Mouse (Mus musculus): ENCODE measurements around the gene Igsf21. TPM values are rescaled to one million over a fixed set of nuclear protein-coding genes. Genes with fewer than 3 reads are reported as not detected.
A peak's percentile ranks its signal among the peaks of the same experiment; 100 is the strongest.

Gene Igsf21
- polyA plus RNA-seq, 1 experiment from 2014 or later, result 64.4 TPM

- no peaks in the 10 kb centered on the region for H3K9me3 ChIP-seq (ENCODE audit: control insufficient read depth, low read length)
- H3K4me3 ChIP-seq (replicated peaks; ENCODE audit: low read length), result no peak overlapping the region
- H3K4me2 ChIP-seq (replicated peaks), result no peak overlapping the region
- no peak overlapping the region for H3K9ac ChIP-seq
- 91% methylated on average over 10 of the region's 10 CpGs for WGBS
- H3K27ac ChIP-seq, result no peak overlapping the region
- no peaks in the 10 kb centered on the region for H3K27me3 ChIP-seq (ENCODE audit: control insufficient read depth, insufficient read depth, low read length)
- DNase-seq (ENCODE audit: low spot score) (no peak), ATAC-seq (ENCODE audit: low FRiP score) (no peak)
- H3K36me3 ChIP-seq (replicated peaks; ENCODE audit: control insufficient read depth, insufficient read depth), result no peaks in the 10 kb centered on the region
- H3K4me1 ChIP-seq (replicated peaks; ENCODE audit: control insufficient read depth, insufficient read depth, low read length), result peaks cover 10% of the 10 kb centered on the region; the same call in 1 of the 2 replicates
Observed at GRCm38 (mm10) chr4:140143884-140144525, 102.6 kb downstream of the Igsf21 start.

GRCm38 (mm10) chr4:140143178-140143577 is 103.4 kb downstream of the Igsf21 start:
- Histone ChIP-seq H3K27me3 (ENCODE audit: control insufficient read depth, insufficient read depth, low read length) (no peaks in the 10 kb centered on the region), H3K4me1 (replicated peaks; ENCODE audit: control insufficient read depth, insufficient read depth, low read length) (peaks cover 10% of the 10 kb centered on the region; the same call in 1 of the 2 replicates), H3K36me3 (replicated peaks; ENCODE audit: control insufficient read depth, insufficient read depth) (no peaks in the 10 kb centered on the region), H3K27ac (no peak overlapping the region), H3K4me2 (replicated peaks) (no peak overlapping the region), H3K4me3 (replicated peaks; ENCODE audit: low read length) (no peak overlapping the region), H3K9me3 (ENCODE audit: control insufficient read depth, low read length) (no peaks in the 10 kb centered on the region), H3K9ac (no peak overlapping the region)
- 94% methylated on average over 6 of the region's 6 CpGs for WGBS
- no peak for DNase-seq (ENCODE audit: low spot score)
- ATAC-seq (ENCODE audit: low FRiP score), result no peak

- no peak for ATAC-seq (ENCODE audit: low FRiP score)
- H3K4me2 ChIP-seq (replicated peaks), result no peak overlapping the region
- WGBS, result 74% methylated on average over 9 of the region's 9 CpGs
- no peak for DNase-seq (ENCODE audit: low spot score)
- H3K9me3 ChIP-seq (ENCODE audit: control insufficient read depth, low read length), result no peaks in the 10 kb centered on the region
- no peak overlapping the region for H3K9ac ChIP-seq
- no peaks in the 10 kb centered on the region for H3K27me3 ChIP-seq (ENCODE audit: control insufficient read depth, insufficient read depth, low read length)
- no peak overlapping the region for H3K27ac ChIP-seq
- no peaks in the 10 kb centered on the region for H3K36me3 ChIP-seq (replicated peaks; ENCODE audit: control insufficient read depth, insufficient read depth)
- no peak overlapping the region for H3K4me3 ChIP-seq (replicated peaks; ENCODE audit: low read length)
- 0 out of 2 replicates have a peak, but pooled peaks cover 1% of the 10 kb centered on the region for H3K4me1 ChIP-seq (replicated peaks; ENCODE audit: control insufficient read depth, insufficient read depth, low read length)
Observed at GRCm38 (mm10) chr4:140140485-140140884, 106.1 kb downstream of the Igsf21 start.

GRCm38 (mm10) chr4:140138846-140139245 is 107.7 kb downstream of the Igsf21 start:
- H3K9me3 ChIP-seq (ENCODE audit: control insufficient read depth, low read length), result no peaks in the 10 kb centered on the region
- no peak overlapping the region for H3K4me3 ChIP-seq (replicated peaks; ENCODE audit: low read length)
- H3K36me3 ChIP-seq (replicated peaks; ENCODE audit: control insufficient read depth, insufficient read depth), result no peaks in the 10 kb centered on the region
- H3K27me3 ChIP-seq (ENCODE audit: control insufficient read depth, insufficient read depth, low read length), result no peaks in the 10 kb centered on the region
- no peak for DNase-seq (ENCODE audit: low spot score)
- no peak overlapping the region for H3K27ac ChIP-seq
- no peaks in the 10 kb centered on the region for H3K4me1 ChIP-seq (replicated peaks; ENCODE audit: control insufficient read depth, insufficient read depth, low read length)
- 76% methylated on average over 5 of the region's 5 CpGs for WGBS
- H3K9ac ChIP-seq, result no peak overlapping the region
- ATAC-seq (ENCODE audit: low FRiP score), result no peak
- H3K4me2 ChIP-seq (replicated peaks), result no peak overlapping the region

- H3K4me3 ChIP-seq (replicated peaks; ENCODE audit: low read length), result no peak overlapping the region
- H3K36me3 ChIP-seq (replicated peaks; ENCODE audit: control insufficient read depth, insufficient read depth), result no peaks in the 10 kb centered on the region
- peaks cover 25% of the 10 kb centered on the region; the same call in 1 of the 2 replicates for H3K4me1 ChIP-seq (replicated peaks; ENCODE audit: control insufficient read depth, insufficient read depth, low read length)
- no peak overlapping the region for H3K9ac ChIP-seq
- ATAC-seq (ENCODE audit: low FRiP score) (no peak), DNase-seq (ENCODE audit: low spot score) (no peak)
- H3K27me3 ChIP-seq (ENCODE audit: control insufficient read depth, insufficient read depth, low read length), result no peaks in the 10 kb centered on the region
- no peaks in the 10 kb centered on the region for H3K9me3 ChIP-seq (ENCODE audit: control insufficient read depth, low read length)
- H3K27ac ChIP-seq, result no peak overlapping the region
- 27% methylated on average over 9 of the region's 9 CpGs for WGBS
- H3K4me2 ChIP-seq (replicated peaks), result no peak overlapping the region
Observed at GRCm38 (mm10) chr4:140131625-140132321, 114.8 kb downstream of the Igsf21 start.

- WGBS, result 2% methylated on average over 5 of the region's 5 CpGs
- H3K4me1 ChIP-seq (replicated peaks; ENCODE audit: control insufficient read depth, insufficient read depth, low read length), result peaks cover 25% of the 10 kb centered on the region; the same call in 1 of the 2 replicates
- no peak overlapping the region for H3K27ac ChIP-seq
Observed at GRCm38 (mm10) chr4:140131201-140131600, 115.4 kb downstream of the Igsf21 start.

GRCm38 (mm10) chr4:140129553-140130275 is 116.9 kb downstream of the Igsf21 start:
- Histone ChIP-seq H3K36me3 (replicated peaks; ENCODE audit: control insufficient read depth, insufficient read depth) (no peaks in the 10 kb centered on the region), H3K4me2 (replicated peaks) (no peak overlapping the region), H3K4me1 (replicated peaks; ENCODE audit: control insufficient read depth, insufficient read depth, low read length) (peaks cover 25% of the 10 kb centered on the region; the same call in 1 of the 2 replicates), H3K4me3 (replicated peaks; ENCODE audit: low read length) (no peak overlapping the region), H3K27ac (no peak overlapping the region), H3K9me3 (ENCODE audit: control insufficient read depth, low read length) (no peaks in the 10 kb centered on the region), H3K9ac (0 out of 2 replicates have a peak overlapping the region, but pooled peaks have one; percentile 10), H3K27me3 (ENCODE audit: control insufficient read depth, insufficient read depth, low read length) (no peaks in the 10 kb centered on the region)
- no peak for DNase-seq (ENCODE audit: low spot score)
- ATAC-seq (ENCODE audit: low FRiP score), result no peak
- WGBS, result 58% methylated on average over 12 of the region's 12 CpGs

More at GRCm38 (mm10) chr4:140131201-140131600, 115.4 kb downstream of the Igsf21 start:
- Histone ChIP-seq H3K9ac (no peak overlapping the region), H3K36me3 (replicated peaks; ENCODE audit: control insufficient read depth, insufficient read depth) (no peaks in the 10 kb centered on the region), H3K4me3 (replicated peaks; ENCODE audit: low read length) (no peak overlapping the region), H3K9me3 (ENCODE audit: control insufficient read depth, low read length) (no peaks in the 10 kb centered on the region), H3K27me3 (ENCODE audit: control insufficient read depth, insufficient read depth, low read length) (no peaks in the 10 kb centered on the region), H3K4me2 (replicated peaks) (no peak overlapping the region)
- ATAC-seq (ENCODE audit: low FRiP score), result no peak
- no peak for DNase-seq (ENCODE audit: low spot score)

GRCm38 (mm10) chr4:140128116-140128515 is 118.5 kb downstream of the Igsf21 start:
- WGBS, result 83% methylated on average over 11 of the region's 11 CpGs
- Histone ChIP-seq H3K4me3 (replicated peaks; ENCODE audit: low read length) (no peak overlapping the region), H3K9ac (no peak overlapping the region), H3K27me3 (ENCODE audit: control insufficient read depth, insufficient read depth, low read length) (no peaks in the 10 kb centered on the region), H3K27ac (no peak overlapping the region), H3K4me2 (replicated peaks) (no peak overlapping the region), H3K36me3 (replicated peaks; ENCODE audit: control insufficient read depth, insufficient read depth) (no peaks in the 10 kb centered on the region), H3K9me3 (ENCODE audit: control insufficient read depth, low read length) (no peaks in the 10 kb centered on the region), H3K4me1 (replicated peaks; ENCODE audit: control insufficient read depth, insufficient read depth, low read length) (peaks cover 25% of the 10 kb centered on the region; the same call in 1 of the 2 replicates)
- ATAC-seq (ENCODE audit: low FRiP score) (no peak), DNase-seq (ENCODE audit: low spot score) (no peak)

GRCm38 (mm10) chr4:140125806-140126205 is 120.8 kb downstream of the Igsf21 start:
- Histone ChIP-seq H3K4me3 (replicated peaks; ENCODE audit: low read length) (no peak overlapping the region), H3K9ac (no peak overlapping the region), H3K36me3 (replicated peaks; ENCODE audit: control insufficient read depth, insufficient read depth) (no peaks in the 10 kb centered on the region), H3K27me3 (ENCODE audit: control insufficient read depth, insufficient read depth, low read length) (no peaks in the 10 kb centered on the region), H3K27ac (no peak overlapping the region), H3K4me1 (replicated peaks; ENCODE audit: control insufficient read depth, insufficient read depth, low read length) (peaks cover 11% of the 10 kb centered on the region; the same call in 1 of the 2 replicates), H3K9me3 (ENCODE audit: control insufficient read depth, low read length) (no peaks in the 10 kb centered on the region), H3K4me2 (replicated peaks) (no peak overlapping the region)
- WGBS, result 90% methylated on average over 7 of the region's 7 CpGs
- no peak for ATAC-seq (ENCODE audit: low FRiP score)
- no peak for DNase-seq (ENCODE audit: low spot score)
